Mouse (Mus musculus) stomach, embryonic 16.5 days (tissue): Measurements from ENCODE around the gene 1110032F04Rik. TPM values are rescaled to one million over a fixed set of nuclear protein-coding genes. Genes with fewer than 3 reads are reported as not detected.
A peak's percentile ranks its signal among the peaks of the same experiment; 100 is the strongest.

ENCODE experiments used
- ATAC-seq: fragments of 200-750 bp; cut with Nextera tagmentation; 2 replicates; pipeline ENCODE4 v1.8.0; 2017; ENCODE audit warnings: moderate number of reproducible peaks, moderate TSS enrichment; ENCODE audit not compliant: insufficient read depth, low FRiP score
- H3K27ac ChIP-seq: fragments of 300-500 bp; sonication (generic); 2 replicates; pipeline ENCODE4 v1.5.1; 2014; ENCODE audit warnings: low read length
- H3K27me3 ChIP-seq: fragments of 300-500 bp; sonication (generic); 2 replicates; pipeline ENCODE4 v1.6.1; 2014; ENCODE audit warnings: low read length, control low read depth, mixed read lengths; ENCODE audit not compliant: control insufficient read depth, insufficient read depth
- H3K36me3 ChIP-seq: fragments of 300-500 bp; sonication (generic); 2 replicates; pipeline ENCODE4 v1.6.1; 2014; ENCODE audit warnings: low read length; ENCODE audit not compliant: control insufficient read depth, insufficient read depth
- H3K4me1 ChIP-seq: fragments of 300-500 bp; sonication (generic); 2 replicates; pipeline ENCODE4 v1.6.1; 2014; ENCODE audit warnings: low read length, control low read depth, mixed read lengths; ENCODE audit not compliant: control insufficient read depth, insufficient read depth
- H3K4me2 ChIP-seq: fragments of 300-500 bp; sonication (generic); 2 replicates; pipeline ENCODE4 v1.6.1; 2014; ENCODE audit warnings: low read depth, low read length, mixed read lengths
- H3K4me3 ChIP-seq: fragments of 300-500 bp; sonication (generic); replicated peaks from 2 replicates; pipeline ENCODE4 v1.5.1; 2014; ENCODE audit warnings: mild to moderate bottlenecking, low read length
- H3K9ac ChIP-seq: fragments of 300-500 bp; sonication (generic); 2 replicates; pipeline ENCODE4 v1.6.1; 2014; ENCODE audit warnings: low read length
- H3K9me3 ChIP-seq: fragments of 300-500 bp; sonication (generic); replicated peaks from 2 replicates; pipeline ENCODE4 v1.6.1; 2016; ENCODE audit warnings: low read length, control low read depth; ENCODE audit not compliant: control insufficient read depth
- WGBS: fragments of 180-500 bp; shearing (Covaris S2); extraction: QIAGEN DNeasy Blood & Tissue Kit; methylation state at CpG from one replicate; pipeline ENCODE4 v1.1.7; 2014; 5-methylcytosine and 5-hydroxymethylcytosine counted together
- polyA plus RNA-seq: library from polyadenylated mRNA; unstranded; fragments of >200 nt; fragmentation: Nextera tagmentation; extraction: Ambion mirVana; gene quantifications from 2 replicates; pipeline ENCODE4 v1.2.1, GENCODE M21; 2015

1110032F04Rik gene
- polyA plus RNA-seq, 1 experiment from 2014 or later: 0.34 TPM

DNA sequence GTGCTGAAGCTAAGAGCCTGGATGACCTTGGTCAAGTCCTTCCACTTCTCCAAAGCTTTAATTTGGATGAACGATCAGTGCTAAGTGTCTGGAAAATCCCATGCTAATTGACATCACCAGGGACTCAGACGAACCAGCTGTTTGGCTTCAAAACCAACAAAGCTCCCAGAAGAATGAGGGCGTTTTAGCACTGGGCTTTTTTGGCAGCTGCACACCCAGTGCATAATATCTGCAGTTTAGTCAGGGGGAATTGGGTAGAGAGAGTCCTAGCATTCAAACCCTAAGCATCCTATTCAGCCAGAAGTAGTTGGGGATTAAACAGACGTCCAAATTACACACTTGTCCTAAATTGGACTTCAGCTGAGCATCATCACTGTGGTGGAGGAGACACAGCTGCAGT is 29.2 kb upstream of the 1110032F04Rik start:
- no peaks in the 10 kb centered on the region for H3K9me3 ChIP-seq
- H3K4me1 ChIP-seq: no peaks in the 10 kb centered on the region
- no peaks in the 10 kb centered on the region for H3K36me3 ChIP-seq
- H3K4me2 ChIP-seq: no peak overlapping the region
- ATAC-seq: no peak
- H3K9ac ChIP-seq: no peak overlapping the region
- no peak overlapping the region for H3K4me3 ChIP-seq
- 42% methylated on average over 4 of the region's 4 CpGs for WGBS
- H3K27ac ChIP-seq: no peak overlapping the region
- no peaks in the 10 kb centered on the region for H3K27me3 ChIP-seq

- Histone ChIP-seq H3K4me2 (no peak overlapping the region), H3K27ac (no peak overlapping the region), H3K27me3 (no peaks in the 10 kb centered on the region), H3K36me3 (no peaks in the 10 kb centered on the region), H3K9ac (no peak overlapping the region), H3K4me3 (no peak overlapping the region), H3K9me3 (no peaks in the 10 kb centered on the region), H3K4me1 (no peaks in the 10 kb centered on the region)
- no peak for ATAC-seq
- 94% methylated on average over 4 of the region's 4 CpGs for WGBS
Measured at GRCm38 (mm10) chr3:68844025-68844424, 25.4 kb upstream of the 1110032F04Rik start.

GRCm38 (mm10) chr3:68848323-68848722 is 21.1 kb upstream of the 1110032F04Rik start:
- no peaks in the 10 kb centered on the region for H3K36me3 ChIP-seq
- H3K27ac ChIP-seq: no peak overlapping the region
- no peaks in the 10 kb centered on the region for H3K4me1 ChIP-seq
- H3K9ac ChIP-seq: no peak overlapping the region
- 54% methylated on average over 3 of the region's 3 CpGs for WGBS
- no peaks in the 10 kb centered on the region for H3K27me3 ChIP-seq
- H3K9me3 ChIP-seq: no peaks in the 10 kb centered on the region
- no peak overlapping the region for H3K4me2 ChIP-seq
- ATAC-seq: no peak
- no peak overlapping the region for H3K4me3 ChIP-seq

GRCm38 (mm10) chr3:68852414-68852813 is 17.0 kb upstream of the 1110032F04Rik start:
- Histone ChIP-seq H3K27ac (no peak overlapping the region), H3K9me3 (no peaks in the 10 kb centered on the region), H3K4me3 (no peak overlapping the region), H3K4me1 (no peaks in the 10 kb centered on the region), H3K27me3 (no peaks in the 10 kb centered on the region), H3K9ac (no peak overlapping the region), H3K4me2 (no peak overlapping the region), H3K36me3 (no peaks in the 10 kb centered on the region)
- WGBS: 78% methylated on average over 1 of the region's 1 CpGs
- ATAC-seq: no peak

GRCm38 (mm10) chr3:68869691-68870567 is 543 bp downstream of the 1110032F04Rik start:
- no peak overlapping the region for H3K27ac ChIP-seq
- under 1% methylated on average over 96 of the region's 96 CpGs for WGBS
- peak overlapping the region; percentile 100 for H3K4me2 ChIP-seq
- peak overlapping the region; percentile 70 for H3K9ac ChIP-seq
- H3K36me3 ChIP-seq: no peaks in the 10 kb centered on the region
- peaks cover 31% of the 10 kb centered on the region for H3K27me3 ChIP-seq
- H3K4me1 ChIP-seq: peaks cover 14% of the 10 kb centered on the region
- peak; percentile 58 for ATAC-seq
- no peaks in the 10 kb centered on the region for H3K9me3 ChIP-seq
- H3K4me3 ChIP-seq: peak overlapping the region; percentile 64

DNA sequence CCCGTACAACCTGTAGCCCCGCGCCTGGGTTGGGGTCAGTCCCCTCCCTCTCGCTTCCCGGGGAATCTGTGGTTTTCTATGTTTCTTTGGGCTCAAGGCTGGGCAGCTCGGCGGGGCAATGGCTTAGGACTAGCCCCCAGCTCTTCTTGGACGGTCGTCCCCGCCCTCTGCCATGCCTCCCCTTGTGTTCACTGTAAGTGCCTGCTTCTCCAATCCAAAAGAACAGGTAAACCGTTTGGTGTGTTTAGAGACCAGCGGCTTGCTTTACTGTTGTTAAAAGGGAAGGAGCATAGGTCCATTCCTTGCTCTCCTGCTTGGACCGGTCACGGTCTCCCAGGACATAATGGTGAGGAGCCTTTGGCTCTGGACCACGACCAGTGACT is 1.2 kb downstream of the 1110032F04Rik start:
- WGBS: 6% methylated on average over 15 of the region's 15 CpGs
- Histone ChIP-seq H3K27me3 (peaks cover 31% of the 10 kb centered on the region), H3K36me3 (no peaks in the 10 kb centered on the region), H3K4me3 (peak overlapping the region; percentile 64), H3K4me1 (peaks cover 14% of the 10 kb centered on the region), H3K27ac (no peak overlapping the region), H3K4me2 (peak overlapping the region; percentile 100), H3K9me3 (no peaks in the 10 kb centered on the region), H3K9ac (peak overlapping the region; percentile 70; the same call in 1 of the 2 replicates)
- ATAC-seq: peak; percentile 43; the same call in 1 of the 2 replicates

- H3K4me2 ChIP-seq: no peak overlapping the region
- no peak overlapping the region for H3K9ac ChIP-seq
- no peaks in the 10 kb centered on the region for H3K9me3 ChIP-seq
- H3K4me3 ChIP-seq: no peak overlapping the region
- 92% methylated on average over 2 of the region's 2 CpGs for WGBS
- peaks cover 19% of the 10 kb centered on the region for H3K27me3 ChIP-seq
- H3K27ac ChIP-seq: no peak overlapping the region
- H3K36me3 ChIP-seq: no peaks in the 10 kb centered on the region
- no peak for ATAC-seq
- peaks cover 10% of the 10 kb centered on the region for H3K4me1 ChIP-seq
Measured at GRCm38 (mm10) chr3:68874079-68874478, 4.7 kb downstream of the 1110032F04Rik start.

DNA sequence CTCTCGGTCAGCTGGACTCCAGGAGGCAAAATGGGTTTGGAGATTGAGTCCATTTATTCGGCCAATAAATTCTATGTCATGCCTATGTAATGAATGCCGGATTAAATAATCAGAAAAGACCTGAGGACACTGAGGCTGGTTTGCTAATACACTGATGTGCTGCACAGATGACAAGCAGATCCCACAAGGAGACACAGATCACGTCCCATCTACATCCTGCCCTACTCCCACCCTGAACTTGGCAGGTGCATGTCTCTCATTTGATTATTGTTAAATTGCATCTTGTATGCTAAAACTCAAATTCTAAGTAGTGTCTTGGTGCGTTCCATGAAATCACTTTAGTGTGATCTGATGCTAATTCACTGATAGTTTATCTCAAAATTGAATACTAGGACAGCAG is 17.5 kb downstream of the 1110032F04Rik start:
- Histone ChIP-seq H3K4me1 (no peaks in the 10 kb centered on the region), H3K27me3 (no peaks in the 10 kb centered on the region), H3K4me2 (no peak overlapping the region), H3K36me3 (no peaks in the 10 kb centered on the region), H3K9me3 (no peaks in the 10 kb centered on the region), H3K9ac (no peak overlapping the region), H3K4me3 (no peak overlapping the region), H3K27ac (no peak overlapping the region)
- ATAC-seq: no peak
- 85% methylated on average over 5 of the region's 5 CpGs for WGBS

DNA sequence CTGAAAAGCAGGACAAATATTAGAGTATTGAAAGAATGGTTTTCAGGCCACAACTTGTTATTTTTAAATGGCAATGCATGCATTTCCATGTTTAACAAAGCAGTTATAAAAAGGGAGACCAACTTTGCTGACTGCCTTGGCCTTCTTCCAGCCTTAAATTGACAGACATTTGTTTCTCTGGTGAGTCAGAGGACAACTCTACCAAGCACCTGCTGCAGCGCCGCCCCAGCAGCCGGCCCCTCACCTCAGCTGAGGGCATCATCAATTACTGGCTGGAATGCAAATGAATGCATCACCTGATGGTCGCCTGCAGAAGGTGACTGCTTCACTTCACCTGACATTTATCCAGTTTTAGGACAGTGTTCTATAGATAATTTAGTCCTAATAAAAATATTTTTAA is 26.0 kb downstream of the 1110032F04Rik start:
- 29% methylated on average over 4 of the region's 4 CpGs for WGBS
- Histone ChIP-seq H3K9me3 (no peaks in the 10 kb centered on the region), H3K27ac (no peak overlapping the region), H3K4me2 (no peak overlapping the region), H3K9ac (no peak overlapping the region), H3K4me3 (no peak overlapping the region), H3K27me3 (no peaks in the 10 kb centered on the region), H3K4me1 (no peaks in the 10 kb centered on the region), H3K36me3 (no peaks in the 10 kb centered on the region)
- ATAC-seq: no peak
